ENCODE assay signal across 13 mouse cellular contexts in the genomic region with DNA sequence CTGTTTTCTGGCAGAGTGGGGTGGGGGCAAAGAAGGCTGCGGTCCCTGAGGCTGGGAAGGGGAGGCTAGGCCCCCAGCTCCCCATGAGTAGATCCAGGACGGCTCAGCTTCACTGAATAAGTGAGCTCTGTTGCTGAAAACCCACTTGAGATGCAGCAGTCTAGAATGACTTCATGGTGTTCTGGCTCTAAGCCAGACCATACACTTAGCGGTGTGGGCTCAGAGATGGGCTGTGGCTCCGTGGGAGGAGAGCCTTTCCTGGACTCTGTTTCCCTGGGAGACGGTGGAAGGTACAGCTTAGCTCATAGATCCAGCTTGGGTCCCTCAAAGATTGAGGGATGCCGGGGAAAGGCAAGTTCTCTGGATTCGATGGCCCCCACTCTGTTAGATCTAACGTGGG. TPM values are rescaled to one million over a fixed set of nuclear protein-coding genes. Genes with fewer than 3 reads are reported as not detected.
A peak's percentile ranks its signal among the peaks of the same experiment; 100 is the strongest.
DNase-seq lines count a peak whose midpoint lies in the region; ATAC-seq lines count a peak whose summit lies in the region.
"Had no signal": no experiment of that assay in that cellular context is flagged by ENCODE, and none has a peak within 500 bp of the region (broad histone marks: within the 10 kb centered on the region; RNA-seq: fewer than 3 reads in every experiment).

No protein-coding gene starts in this region.

- no peaks in the 10 kb centered on the region for H3K9me3 ChIP-seq in embryonic facial prominence, embryonic 12.5 days
- no peaks in the 10 kb centered on the region for H3K9me3 ChIP-seq in embryonic facial prominence, embryonic 10.5 days
- no peaks in the 10 kb centered on the region for H3K9me3 ChIP-seq in kidney, embryonic 15.5 days (replicated peaks)
- no peaks in the 10 kb centered on the region for H3K9me3 ChIP-seq in neural tube, embryonic 13.5 days
- no peaks in the 10 kb centered on the region for H3K9me3 ChIP-seq in limb, embryonic 15.5 days
- H3K9me3 ChIP-seq: heart, embryonic 13.5 days; neural tube, embryonic 12.5 days had no signal

- DNase-seq in embryonic facial prominence, embryonic 10.5 days (ENCODE audit: low spot score) = no peak
- DNase-seq in kidney, adult 9 months = no peak
- no peak for DNase-seq in neural tube, embryonic 10.5 days (ENCODE audit: extremely low spot score, low spot score)
- no peak for DNase-seq in embryo, embryonic 11 days
- DNase-seq: kidney, postnatal 36 days; spleen, adult 18-20 months; thymus, adult 2 months had no signal

- ATAC-seq in embryonic facial prominence, embryonic 12.5 days (ENCODE audit: insufficient number of reproducible peaks, insufficient read depth, low FRiP score, low TSS enrichment) = no peak
- no peak for ATAC-seq in kidney, embryonic 15.5 days (replicated peaks; ENCODE audit: low FRiP score)
- ATAC-seq in neural tube, embryonic 13.5 days (ENCODE audit: low read depth) = no peak
- ATAC-seq in limb, embryonic 15.5 days (ENCODE audit: insufficient number of reproducible peaks, low FRiP score, low TSS enrichment, low read depth) = no peak

- H3K4me3 ChIP-seq in embryonic facial prominence, embryonic 12.5 days = no peak overlapping the region
- H3K4me3 ChIP-seq in embryonic facial prominence, embryonic 10.5 days = no peak overlapping the region
- no peak overlapping the region for H3K4me3 ChIP-seq in kidney, embryonic 15.5 days (replicated peaks)
- no peak overlapping the region for H3K4me3 ChIP-seq in neural tube, embryonic 13.5 days
- no peak overlapping the region for H3K4me3 ChIP-seq in limb, embryonic 15.5 days
- H3K4me3 ChIP-seq: heart, embryonic 13.5 days; neural tube, embryonic 12.5 days had no signal

- H3K9ac ChIP-seq in embryonic facial prominence, embryonic 12.5 days = no peak overlapping the region
- H3K9ac ChIP-seq in kidney, embryonic 15.5 days = no peak overlapping the region
- no peak overlapping the region for H3K9ac ChIP-seq in neural tube, embryonic 13.5 days
- no peak overlapping the region for H3K9ac ChIP-seq in limb, embryonic 15.5 days
- H3K9ac ChIP-seq: heart, embryonic 13.5 days; neural tube, embryonic 12.5 days had no signal

- H3K4me2 ChIP-seq in embryonic facial prominence, embryonic 12.5 days (replicated peaks) = no peak overlapping the region
- no peak overlapping the region for H3K4me2 ChIP-seq in kidney, embryonic 15.5 days
- no peak overlapping the region for H3K4me2 ChIP-seq in neural tube, embryonic 13.5 days
- no peak overlapping the region for H3K4me2 ChIP-seq in limb, embryonic 15.5 days
- H3K4me2 ChIP-seq: heart, embryonic 13.5 days; neural tube, embryonic 12.5 days had no signal

- peaks cover 40% of the 10 kb centered on the region for H3K36me3 ChIP-seq in embryonic facial prominence, embryonic 12.5 days
- peaks cover 24% of the 10 kb centered on the region for H3K36me3 ChIP-seq in embryonic facial prominence, embryonic 10.5 days (replicated peaks)
- peaks cover 55% of the 10 kb centered on the region for H3K36me3 ChIP-seq in kidney, embryonic 15.5 days
- peaks cover 66% of the 10 kb centered on the region for H3K36me3 ChIP-seq in neural tube, embryonic 13.5 days
- peaks cover 45% of the 10 kb centered on the region for H3K36me3 ChIP-seq in limb, embryonic 15.5 days

- H3K27ac ChIP-seq in embryonic facial prominence, embryonic 12.5 days = 0 out of 2 replicates have a peak overlapping the region, but pooled peaks have one; percentile 11
- no peak overlapping the region for H3K27ac ChIP-seq in embryonic facial prominence, embryonic 10.5 days (replicated peaks)
- H3K27ac ChIP-seq in kidney, embryonic 15.5 days = peak overlapping the region; percentile 51; the same call in 1 of the 2 replicates
- peak overlapping the region; percentile 9; the same call in 1 of the 2 replicates for H3K27ac ChIP-seq in neural tube, embryonic 13.5 days (replicated peaks)
- peak overlapping the region; percentile 4; the same call in 1 of the 2 replicates for H3K27ac ChIP-seq in limb, embryonic 15.5 days
- H3K27ac ChIP-seq: heart, embryonic 13.5 days; neural tube, embryonic 12.5 days had no signal

- peaks cover 34% of the 10 kb centered on the region for H3K4me1 ChIP-seq in embryonic facial prominence, embryonic 12.5 days
- peaks cover 54% of the 10 kb centered on the region for H3K4me1 ChIP-seq in embryonic facial prominence, embryonic 10.5 days
- H3K4me1 ChIP-seq in kidney, embryonic 15.5 days = peaks cover 46% of the 10 kb centered on the region
- H3K4me1 ChIP-seq in neural tube, embryonic 13.5 days (replicated peaks) = peaks cover 32% of the 10 kb centered on the region
- H3K4me1 ChIP-seq in limb, embryonic 15.5 days = peaks cover 44% of the 10 kb centered on the region

- H3K27me3 ChIP-seq in embryonic facial prominence, embryonic 12.5 days = peaks cover 19% of the 10 kb centered on the region
- peaks cover 61% of the 10 kb centered on the region for H3K27me3 ChIP-seq in embryonic facial prominence, embryonic 10.5 days (replicated peaks; ENCODE audit: low read depth, poor library complexity, severe bottlenecking)
- peaks cover 21% of the 10 kb centered on the region for H3K27me3 ChIP-seq in kidney, embryonic 15.5 days
- peaks cover 13% of the 10 kb centered on the region; the same call in 1 of the 2 replicates for H3K27me3 ChIP-seq in neural tube, embryonic 13.5 days
- H3K27me3 ChIP-seq in limb, embryonic 15.5 days = peaks cover 9% of the 10 kb centered on the region

- WGBS in embryonic facial prominence, embryonic 12.5 days = 72% methylated on average over 8 of the region's 8 CpGs
- WGBS in embryonic facial prominence, embryonic 10.5 days = 91% methylated on average over 8 of the region's 8 CpGs
- WGBS in kidney, embryonic 15.5 days = 71% methylated on average over 8 of the region's 8 CpGs
- 71% methylated on average over 8 of the region's 8 CpGs for WGBS in neural tube, embryonic 13.5 days
- 52% methylated on average over 8 of the region's 8 CpGs for WGBS in limb, embryonic 15.5 days

RNA-seq across cellular contexts. Expression of a gene that starts 8.2 kb away (rescaled TPM):
- 6.9 and 7.6 TPM in 2 replicates for polyA plus RNA-seq in embryonic facial prominence, embryonic 12.5 days (2016; fragmentation: Nextera tagmentation; extraction: Ambion mirVana)
- polyA plus RNA-seq in embryonic facial prominence, embryonic 10.5 days (2016; fragmentation: Nextera tagmentation; extraction: Ambion mirVana) = 15.6 and 19.2 TPM in 2 replicates
- polyA plus RNA-seq in kidney, embryonic 15.5 days (2015; fragmentation: Nextera tagmentation; extraction: Ambion mirVana) = 9.9 and 10.1 TPM in 2 replicates
- 5.9 and 8.4 TPM in 2 replicates for polyA plus RNA-seq in neural tube, embryonic 13.5 days (2015; fragmentation: Nextera tagmentation; extraction: Ambion mirVana)
- polyA plus RNA-seq in limb, embryonic 15.5 days (2015; fragmentation: Nextera tagmentation; extraction: Ambion mirVana) = 13.8 and 16.4 TPM in 2 replicates

RNA-seq across cellular contexts. Expression of a gene that starts 17.9 kb away (rescaled TPM):
- 0.32 and 0.70 TPM in 2 replicates for polyA plus RNA-seq in embryonic facial prominence, embryonic 12.5 days (2016; fragmentation: Nextera tagmentation; extraction: Ambion mirVana)
- 0.07 and 0.13 TPM in 2 replicates for polyA plus RNA-seq in embryonic facial prominence, embryonic 10.5 days (2016; fragmentation: Nextera tagmentation; extraction: Ambion mirVana)
- polyA plus RNA-seq in kidney, embryonic 15.5 days (2015; fragmentation: Nextera tagmentation; extraction: Ambion mirVana) = 1.7 and 2.0 TPM in 2 replicates
- 0.71 and 0.74 TPM in 2 replicates for polyA plus RNA-seq in neural tube, embryonic 13.5 days (2015; fragmentation: Nextera tagmentation; extraction: Ambion mirVana)
- polyA plus RNA-seq in limb, embryonic 15.5 days (2015; fragmentation: Nextera tagmentation; extraction: Ambion mirVana) = 1.7 TPM in 2 replicates

RNA-seq across cellular contexts. Expression of a gene that starts 18.7 kb away (rescaled TPM):
- polyA plus RNA-seq in embryonic facial prominence, embryonic 12.5 days (2016; fragmentation: Nextera tagmentation; extraction: Ambion mirVana) = 14.8 and 16.6 TPM in 2 replicates
- polyA plus RNA-seq in embryonic facial prominence, embryonic 10.5 days (2016; fragmentation: Nextera tagmentation; extraction: Ambion mirVana) = 5.3 and 5.7 TPM in 2 replicates
- polyA plus RNA-seq in kidney, embryonic 15.5 days (2015; fragmentation: Nextera tagmentation; extraction: Ambion mirVana) = 14.6 and 15.2 TPM in 2 replicates
- 50.0 and 52.1 TPM in 2 replicates for polyA plus RNA-seq in neural tube, embryonic 13.5 days (2015; fragmentation: Nextera tagmentation; extraction: Ambion mirVana)
- polyA plus RNA-seq in limb, embryonic 15.5 days (2015; fragmentation: Nextera tagmentation; extraction: Ambion mirVana) = 19.6 and 31.1 TPM in 2 replicates

RNA-seq across cellular contexts. Expression of a gene that starts 22.3 kb away (rescaled TPM):
- polyA plus RNA-seq in embryonic facial prominence, embryonic 12.5 days (2016; fragmentation: Nextera tagmentation; extraction: Ambion mirVana) = 942 and 959 TPM in 2 replicates
- 1,206 and 1,219 TPM in 2 replicates for polyA plus RNA-seq in embryonic facial prominence, embryonic 10.5 days (2016; fragmentation: Nextera tagmentation; extraction: Ambion mirVana)
- 1,072 and 1,152 TPM in 2 replicates for polyA plus RNA-seq in kidney, embryonic 15.5 days (2015; fragmentation: Nextera tagmentation; extraction: Ambion mirVana)
- polyA plus RNA-seq in neural tube, embryonic 13.5 days (2015; fragmentation: Nextera tagmentation; extraction: Ambion mirVana) = 660 and 722 TPM in 2 replicates
- 1,005 and 1,062 TPM in 2 replicates for polyA plus RNA-seq in limb, embryonic 15.5 days (2015; fragmentation: Nextera tagmentation; extraction: Ambion mirVana)

RNA-seq across cellular contexts. Expression of a gene that starts 49.1 kb away (rescaled TPM):
- polyA plus RNA-seq in embryonic facial prominence, embryonic 12.5 days (2016; fragmentation: Nextera tagmentation; extraction: Ambion mirVana) = 0.65 and 0.67 TPM in 2 replicates
- polyA plus RNA-seq in embryonic facial prominence, embryonic 10.5 days (2016; fragmentation: Nextera tagmentation; extraction: Ambion mirVana) = 0.25 and 0.47 TPM in 2 replicates
- 3.7 and 4.3 TPM in 2 replicates for polyA plus RNA-seq in kidney, embryonic 15.5 days (2015; fragmentation: Nextera tagmentation; extraction: Ambion mirVana)
- 12.5 and 13.9 TPM in 2 replicates for polyA plus RNA-seq in neural tube, embryonic 13.5 days (2015; fragmentation: Nextera tagmentation; extraction: Ambion mirVana)
- polyA plus RNA-seq in limb, embryonic 15.5 days (2015; fragmentation: Nextera tagmentation; extraction: Ambion mirVana) = 0.68 TPM in 2 replicates
